Mouse (Mus musculus): ENCODE measurements at regions not wholly inside any gene's neighbourhood (a gene's known extent, or its start where the extent isn't known, plus 50 kb on each side); places are given as distances from the start of the nearest gene placed in this dataset.

- DNase-seq: no peak
Measured at GRCm38 (mm10) chr12:6930726-6931125, 1046.7 kb upstream of the Apob start.

DNA sequence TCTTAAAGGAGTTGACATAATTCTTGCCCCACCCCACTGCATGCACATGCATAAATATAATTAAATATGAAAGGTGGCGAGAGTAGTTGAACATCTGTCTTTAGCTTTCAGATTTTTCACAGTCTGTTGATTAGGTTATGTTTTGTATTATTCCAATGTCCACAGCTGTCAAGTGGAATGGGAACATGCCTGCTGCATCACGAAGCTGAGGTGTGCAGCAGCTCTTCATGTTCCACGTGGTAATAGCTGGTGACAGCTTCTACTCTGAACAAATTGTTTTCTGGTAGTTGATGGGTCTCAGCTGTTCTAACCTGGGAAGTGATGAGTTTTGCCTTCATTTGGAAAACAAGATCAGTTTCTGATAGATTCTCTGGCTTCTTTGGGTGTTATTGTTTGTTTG lies 1020.8 kb upstream of the Apob start:
- no peak for DNase-seq

DNA sequence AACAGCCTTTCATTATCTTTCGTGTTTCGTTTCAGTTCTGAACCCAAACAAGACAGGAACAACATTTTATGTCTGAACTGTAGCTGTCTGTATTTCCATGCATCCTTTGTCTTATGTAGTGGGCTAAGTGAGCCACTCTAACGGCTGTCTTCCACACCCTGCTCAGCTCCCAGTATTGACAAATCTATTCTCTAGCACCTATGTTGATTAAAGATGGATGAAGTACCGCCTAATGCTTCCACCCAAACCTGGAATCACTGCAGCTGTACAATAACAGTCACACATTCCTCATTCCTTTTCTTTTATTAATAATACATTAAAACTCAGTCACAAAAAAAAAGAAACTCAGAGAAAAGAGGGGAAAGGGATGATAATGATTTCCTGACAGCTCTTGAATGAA lies 992.8 kb upstream of the Apob start:
- DNase-seq: no peak

GRCm38 (mm10) chr12:7028447-7028846 lies 949.0 kb upstream of the Apob start:
- no peak for DNase-seq

- no peak for DNase-seq
Measured at GRCm38 (mm10) chr12:7029396-7030065, 947.9 kb upstream of the Apob start.

GRCm38 (mm10) chr12:7050791-7051190 lies 926.7 kb upstream of the Apob start:
- DNase-seq: no peak

DNA sequence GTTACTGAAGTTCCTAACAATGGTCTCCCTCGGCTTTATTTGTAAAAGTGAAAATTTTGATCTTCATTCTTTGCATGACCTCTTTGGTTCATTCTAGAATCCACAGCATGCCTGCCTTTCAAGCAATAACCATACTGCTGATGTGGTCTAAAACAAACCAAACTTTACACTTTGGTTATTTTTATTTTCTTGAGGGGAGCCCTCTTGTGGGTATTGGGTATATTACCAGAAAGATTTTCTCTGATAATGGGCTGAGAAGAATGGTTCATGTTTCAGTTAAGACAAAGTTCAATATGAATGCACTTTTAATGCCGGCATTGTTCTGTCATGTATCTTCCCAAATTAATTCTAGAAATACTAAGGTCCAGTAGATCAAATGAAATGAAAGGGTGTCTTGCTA lies 922.9 kb upstream of the Apob start:
- no peak for DNase-seq

DNA sequence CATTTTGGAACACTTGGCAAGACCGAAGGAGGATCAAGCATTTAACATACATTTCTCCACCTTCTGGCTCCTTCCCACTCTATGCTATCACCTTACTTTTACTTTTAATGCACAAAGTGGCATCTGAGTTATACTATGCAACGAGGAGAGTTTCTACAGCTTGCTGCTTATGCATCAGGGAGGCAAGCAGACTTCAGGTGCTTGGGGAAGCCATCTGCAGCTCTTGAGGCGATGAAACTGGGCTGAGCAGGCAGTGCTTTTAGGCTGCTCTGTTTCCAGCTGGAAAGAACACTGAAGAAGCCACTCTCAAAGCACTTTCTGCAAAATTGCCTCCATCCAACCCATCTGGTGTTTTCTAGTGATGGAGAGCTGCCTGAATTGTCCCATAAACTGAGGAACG lies 882.9 kb upstream of the Apob start:
- peak; percentile 1 to 6 for DNase-seq

GRCm38 (mm10) chr12:7095440-7095839 lies 882.0 kb upstream of the Apob start:
- DNase-seq: no peak

DNA sequence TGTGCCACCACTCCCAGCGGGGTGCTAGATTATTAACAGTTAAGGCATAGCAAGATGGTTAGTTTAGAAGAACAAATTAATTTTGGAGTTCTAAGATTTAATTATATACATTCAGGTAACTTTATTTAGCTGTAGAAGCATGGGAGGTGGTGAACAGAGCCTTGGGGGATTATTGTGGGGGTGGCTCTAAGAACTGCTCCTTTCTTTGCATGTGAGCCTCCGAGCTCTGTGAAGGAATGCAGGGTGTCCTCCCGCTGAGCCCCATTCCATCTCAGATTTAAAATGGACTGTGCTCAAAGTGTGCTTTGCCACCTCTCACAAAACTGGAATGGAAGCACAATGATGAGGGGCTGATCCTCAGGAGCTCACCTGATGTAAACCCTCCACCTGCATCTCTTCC lies 881.2 kb upstream of the Apob start:
- no peak for DNase-seq

- DNase-seq: no peak
Measured at GRCm38 (mm10) chr12:7139044-7139443, 838.4 kb upstream of the Apob start.

Data from layer of hippocampus, postnatal 36 days (tissue).